Mouse (Mus musculus) left cerebral cortex, postnatal 25 days (tissue): ENCODE measurements around the gene Numbl. TPM values are rescaled to one million over a fixed set of nuclear protein-coding genes. Genes with fewer than 3 reads are reported as not detected.
A peak's percentile ranks its signal among the peaks of the same experiment; 100 is the strongest.

Experiments used
- DNase-seq, 2 experiments: peaks; one replicate each; pipeline ENCODE4 v3.0.0; 2022; ENCODE audit warnings: low spot score in 2 of 2, mixed read lengths in 1 of 2
- intact Hi-C: fragments of 180-260 bp; cut with DNase I; formaldehyde crosslinking; loops from one replicate; pipeline ENCODE4 v1.15.1; 2025
- total RNA-seq, 2 experiments: library from RNA; stranded (reverse); gene quantifications; 2 replicates each; pipeline ENCODE4 v1.2.3; 2021

Gene Numbl
- 100 to 1,000 TPM; 119 to 130 TPM for total RNA-seq

- intact Hi-C loops, result loop anchor here (5.0 kb wide), 1 partner anchor 61 kb away; the partner anchor contains the start of genes BC024978 and Snrpa
- DNase-seq, result peak; percentile 89 to 93
Measured at GRCm38 (mm10) chr7:27258205-27258899, at the start of gene Numbl. TSS of gene Numbl (plus strand) at chr7:27258433.

- intact Hi-C loops, result no loop called here
- no peak for DNase-seq
Measured at GRCm38 (mm10) chr7:27212626-27213025, 45.6 kb upstream of the Numbl start.

- DNase-seq, result no peak
- intact Hi-C loops, result no loop called here
Measured at GRCm38 (mm10) chr7:27218586-27218985, 39.6 kb upstream of the Numbl start.

DNA sequence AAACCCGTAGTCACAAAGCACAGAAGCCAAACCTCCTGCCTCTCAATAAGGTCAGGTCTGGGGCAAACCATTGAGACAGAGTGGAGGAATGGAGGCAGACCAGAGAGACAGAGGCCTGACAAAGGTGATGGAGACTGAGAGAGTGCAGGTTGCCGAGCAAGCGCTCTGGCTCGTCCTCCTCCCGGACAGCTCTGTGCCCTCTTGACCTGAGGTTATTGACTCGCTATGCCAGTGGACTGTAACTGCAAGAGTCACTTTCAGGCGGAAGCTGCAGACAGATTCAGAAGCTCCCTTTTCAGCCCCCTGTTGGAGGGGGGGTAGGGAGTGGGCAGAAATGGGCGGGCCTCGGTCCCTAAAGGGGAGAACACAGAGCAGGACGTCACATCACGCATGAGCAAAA, 38.3 kb upstream of the Numbl start:
- intact Hi-C loops, result no loop called here
- DNase-seq, result no peak

DNA sequence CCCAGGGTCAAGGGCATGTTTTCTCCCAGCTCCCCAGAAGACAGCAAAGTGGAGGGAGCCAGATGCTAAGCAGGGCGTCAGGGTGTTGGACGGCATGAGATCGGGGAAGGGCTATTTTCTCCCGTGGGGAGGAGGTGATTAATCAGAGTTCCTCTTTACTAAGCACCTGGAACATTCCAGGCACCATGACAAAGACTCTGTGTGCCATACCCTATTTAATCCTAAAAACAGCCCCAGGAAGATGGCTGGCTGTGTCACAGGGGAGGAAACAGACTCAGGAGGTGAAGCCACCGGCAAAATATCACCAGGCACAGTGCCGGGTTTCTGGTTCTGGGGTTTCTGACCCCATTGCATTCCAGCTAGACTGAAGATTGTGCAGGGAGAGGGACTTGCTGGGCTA, 36.3 kb upstream of the Numbl start:
- intact Hi-C loops, result no loop called here
- DNase-seq, result no peak

GRCm38 (mm10) chr7:27222538-27222937, 35.7 kb upstream of the Numbl start:
- no peak for DNase-seq
- intact Hi-C loops, result no loop called here

DNA sequence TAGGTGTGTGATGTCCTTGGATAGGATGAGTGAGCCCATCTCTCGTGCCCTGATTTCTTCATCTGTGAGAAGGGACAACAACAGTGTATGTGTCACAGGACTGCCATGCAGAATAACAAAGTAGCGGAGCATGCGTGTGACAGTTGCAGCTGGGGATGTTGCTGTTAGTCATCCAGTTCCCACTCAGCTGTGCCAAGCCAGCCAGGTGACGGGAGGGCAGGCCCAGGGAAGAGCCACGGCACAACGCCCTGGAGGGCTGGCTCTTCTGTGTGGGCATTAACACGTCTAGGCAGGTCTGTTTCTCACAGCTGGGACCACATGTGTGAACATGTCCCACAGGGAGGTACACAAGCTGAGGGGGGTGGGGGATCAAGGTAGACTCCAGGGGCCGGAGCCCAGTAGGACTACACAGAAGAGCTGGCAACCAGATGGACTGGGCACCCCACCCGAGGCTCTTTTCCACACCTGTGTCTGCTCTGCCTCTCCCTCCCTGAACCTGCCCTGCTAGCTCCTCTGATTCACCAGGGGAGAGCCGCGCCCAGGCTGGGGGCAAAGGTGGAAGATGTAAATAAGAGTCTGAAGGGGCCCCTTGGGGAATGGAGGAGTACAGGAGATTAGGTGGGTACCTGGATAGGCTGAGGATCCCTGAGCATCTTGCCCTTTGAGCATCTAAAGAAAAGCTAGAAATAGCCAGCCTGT, 33.2 kb upstream of the Numbl start:
- intact Hi-C loops, result loop anchor here (5.0 kb wide), 1 partner anchor 58 kb away; the partner anchor contains the start of gene Egln2
- DNase-seq, result peak in 1 of 2 experiments; percentile 70

DNA sequence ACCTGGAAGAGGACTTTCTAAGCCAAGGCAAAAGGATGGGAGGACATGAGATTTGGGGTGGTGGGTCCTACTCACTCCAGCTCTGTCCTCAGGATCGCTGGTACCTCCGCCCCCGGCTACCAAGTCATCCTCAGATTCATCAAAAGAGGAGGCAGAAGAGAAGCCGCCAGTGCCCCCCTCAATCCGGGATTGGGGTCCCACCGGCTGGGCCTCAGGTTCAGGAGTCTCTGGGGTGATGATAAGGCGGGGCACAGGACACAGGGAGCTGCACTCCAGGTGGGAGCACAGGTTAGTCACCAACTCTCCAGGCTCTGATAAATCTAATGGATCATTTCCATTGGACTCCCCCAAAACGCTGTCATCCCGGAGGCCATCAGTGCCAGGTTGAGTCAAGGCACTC, 31.0 kb upstream of the Numbl start:
- intact Hi-C loops, result loop anchor here (5.0 kb wide), 1 partner anchor 60 kb away; the partner anchor contains the start of gene Egln2
- no peak for DNase-seq

- intact Hi-C loops, result loop anchor here (2.0 to 5.0 kb wide), 2 partner anchors 31 to 60 kb away; partner anchors contain the start of genes Egln2 and Snrpa
- no peak for DNase-seq
Measured at GRCm38 (mm10) chr7:27227676-27228075, 30.6 kb upstream of the Numbl start.

GRCm38 (mm10) chr7:27228281-27228821, 29.9 kb upstream of the Numbl start, which contains the start of gene Itpkc:
TSS of gene Itpkc (minus strand) at chr7:27228661.
- intact Hi-C loops, result loop anchor here (2.0 to 5.0 kb wide), 2 partner anchors 32 to 61 kb away; partner anchors contain the start of genes Egln2 and Snrpa
- DNase-seq, result peak; percentile 93 to 95

DNA sequence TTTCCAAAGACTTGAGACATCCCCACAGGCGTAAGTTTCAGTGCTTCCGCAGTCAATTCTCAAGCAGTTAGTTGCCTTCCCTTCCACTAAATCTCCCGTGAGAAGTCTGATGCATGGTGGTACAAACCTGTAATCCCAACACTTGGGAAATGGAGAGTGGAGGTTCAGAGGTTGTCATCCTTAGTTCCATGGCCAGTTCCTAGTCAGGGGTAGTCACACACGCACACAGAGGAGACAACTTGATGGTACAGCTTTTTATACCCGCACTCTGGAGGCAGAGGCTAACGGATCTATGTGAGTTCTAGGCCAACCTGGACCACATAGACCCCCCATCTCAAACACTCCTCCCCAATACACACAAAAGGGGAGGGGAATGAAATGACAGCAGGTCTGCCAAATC, 29.4 kb upstream of the Numbl start:
- no peak for DNase-seq
- intact Hi-C loops, result loop anchor here (2.0 to 5.0 kb wide), 2 partner anchors 32 to 62 kb away; partner anchors contain the start of genes Egln2 and Snrpa

DNA sequence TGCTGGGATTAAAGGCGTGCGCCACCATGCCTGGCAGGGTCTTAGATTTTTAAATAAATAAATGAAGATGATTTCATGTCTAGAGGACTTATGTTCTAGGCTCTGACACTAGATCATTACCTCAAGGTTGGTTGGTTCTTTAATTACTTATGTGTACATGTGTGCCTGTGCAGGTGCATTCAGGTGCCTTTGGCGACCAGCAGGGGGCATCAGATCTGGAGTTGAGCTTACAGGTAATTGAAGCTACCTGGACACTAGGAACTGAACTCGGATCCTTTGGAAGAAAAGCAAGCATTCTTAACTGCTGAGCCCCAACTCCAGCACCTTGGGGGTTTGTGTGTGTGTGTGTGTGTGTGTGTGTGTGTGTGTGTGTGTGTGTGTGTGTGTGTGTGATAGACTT, 27.5 kb upstream of the Numbl start:
- no peak for DNase-seq
- intact Hi-C loops, result no loop called here

GRCm38 (mm10) chr7:27231693-27232331, 26.4 kb upstream of the Numbl start:
- intact Hi-C loops, result loop anchor here (1.0 kb wide), 2 partner anchors 25 to 54 kb away; partner anchors contain the start of gene Rab4b
- peak; percentile 77 to 96 for DNase-seq

DNA sequence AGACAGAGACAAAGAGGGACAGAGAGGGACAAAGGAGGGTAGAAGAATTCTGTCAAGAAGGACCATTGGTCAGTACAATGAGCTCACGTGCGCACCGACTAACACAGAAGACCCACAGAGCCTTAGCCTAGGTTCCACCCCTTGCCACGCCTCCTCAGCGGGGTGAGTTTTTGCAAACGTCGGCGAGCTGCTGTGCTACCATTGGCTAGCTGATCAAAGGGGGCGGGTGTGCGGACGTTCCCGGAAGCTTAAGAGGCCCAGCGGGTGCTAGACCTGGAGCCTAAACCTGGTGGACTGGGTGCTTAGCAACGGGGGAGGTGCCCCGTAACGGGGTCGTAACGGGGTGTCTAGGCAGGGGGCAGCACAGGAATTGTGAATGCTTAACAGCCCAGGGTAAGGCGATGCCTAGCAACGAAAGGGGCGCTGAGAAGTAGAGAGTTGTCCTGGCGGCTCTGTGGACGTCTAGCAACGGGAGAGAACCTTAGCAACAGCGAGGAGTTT, 25.4 kb upstream of the Numbl start, which contains the start of gene Coq8b:
TSS of gene Coq8b (plus strand) at position 243 of the 501 bp plus-strand sequence.
- intact Hi-C loops, result loop anchor here (1.0 kb wide), 2 partner anchors 24 to 55 kb away; partner anchors contain the start of gene Rab4b
- DNase-seq, result peak; percentile 91 to 96

DNA sequence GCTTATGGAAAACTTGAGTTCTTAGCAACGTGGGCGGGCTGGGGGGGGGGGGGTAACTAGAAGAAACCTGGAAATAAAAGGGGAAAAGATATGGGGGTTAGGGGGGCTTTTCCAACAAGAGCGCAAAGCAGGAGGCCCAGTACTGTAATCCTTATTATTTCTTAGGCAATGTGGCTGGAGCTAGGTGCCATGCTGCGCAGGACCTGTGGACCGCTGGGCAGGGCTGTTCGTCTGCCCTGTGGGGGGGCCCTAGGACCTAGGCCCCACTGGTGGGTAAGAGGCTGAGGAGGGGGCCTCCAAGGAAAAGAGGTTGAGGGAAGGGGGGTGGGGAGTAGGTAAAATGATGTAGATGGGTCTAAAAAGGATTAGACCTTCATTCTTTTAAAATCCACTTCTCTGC, 24.9 kb upstream of the Numbl start:
- intact Hi-C loops, result no loop called here
- DNase-seq, result no peak

- intact Hi-C loops, result no loop called here
- DNase-seq, result no peak
Measured at GRCm38 (mm10) chr7:27235726-27236125, 22.5 kb upstream of the Numbl start.

DNA sequence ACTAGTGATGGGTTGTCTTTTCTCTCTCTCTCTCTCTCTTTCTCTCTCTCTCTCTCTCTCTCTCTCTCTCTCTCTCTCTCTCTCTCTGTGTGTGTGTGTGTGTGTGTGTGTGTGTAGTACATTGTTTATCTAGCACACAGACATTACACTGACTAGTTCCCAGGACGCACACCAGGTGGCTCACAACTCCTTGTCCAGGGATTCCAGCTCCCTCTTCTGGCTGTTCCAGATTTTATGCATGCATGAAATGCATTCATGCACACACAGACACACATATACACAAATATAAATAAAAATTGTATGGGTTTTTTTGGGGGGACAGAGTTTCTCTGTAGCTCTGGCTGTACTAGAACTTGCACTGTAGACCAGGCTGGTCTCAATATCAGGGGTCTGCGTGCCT, 20.7 kb upstream of the Numbl start:
- no peak for DNase-seq
- intact Hi-C loops, result no loop called here

GRCm38 (mm10) chr7:27238568-27238967, 19.7 kb upstream of the Numbl start:
- intact Hi-C loops, result no loop called here
- DNase-seq, result no peak

DNA sequence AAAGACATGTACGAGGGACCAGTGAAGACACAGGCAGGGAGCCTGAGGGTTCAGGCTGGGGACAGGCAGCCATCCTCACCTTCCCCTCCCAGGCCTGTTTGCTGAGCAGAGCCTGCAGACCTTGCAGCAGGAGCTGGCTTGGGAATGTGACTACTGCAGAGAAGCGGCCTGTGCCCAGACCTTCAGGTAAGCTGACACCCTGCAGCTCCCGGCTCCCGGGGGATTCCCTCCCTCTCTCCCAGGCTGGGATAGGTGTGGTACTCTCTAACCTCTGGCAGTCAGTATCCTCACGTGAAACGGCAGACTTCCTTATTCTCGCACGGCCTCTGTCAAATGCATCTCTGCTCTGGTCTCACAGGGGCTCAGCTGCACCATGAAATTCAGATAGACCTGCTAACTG, 15.0 kb upstream of the Numbl start:
- DNase-seq, result no peak
- intact Hi-C loops, result no loop called here
